In the genomic region with DNA sequence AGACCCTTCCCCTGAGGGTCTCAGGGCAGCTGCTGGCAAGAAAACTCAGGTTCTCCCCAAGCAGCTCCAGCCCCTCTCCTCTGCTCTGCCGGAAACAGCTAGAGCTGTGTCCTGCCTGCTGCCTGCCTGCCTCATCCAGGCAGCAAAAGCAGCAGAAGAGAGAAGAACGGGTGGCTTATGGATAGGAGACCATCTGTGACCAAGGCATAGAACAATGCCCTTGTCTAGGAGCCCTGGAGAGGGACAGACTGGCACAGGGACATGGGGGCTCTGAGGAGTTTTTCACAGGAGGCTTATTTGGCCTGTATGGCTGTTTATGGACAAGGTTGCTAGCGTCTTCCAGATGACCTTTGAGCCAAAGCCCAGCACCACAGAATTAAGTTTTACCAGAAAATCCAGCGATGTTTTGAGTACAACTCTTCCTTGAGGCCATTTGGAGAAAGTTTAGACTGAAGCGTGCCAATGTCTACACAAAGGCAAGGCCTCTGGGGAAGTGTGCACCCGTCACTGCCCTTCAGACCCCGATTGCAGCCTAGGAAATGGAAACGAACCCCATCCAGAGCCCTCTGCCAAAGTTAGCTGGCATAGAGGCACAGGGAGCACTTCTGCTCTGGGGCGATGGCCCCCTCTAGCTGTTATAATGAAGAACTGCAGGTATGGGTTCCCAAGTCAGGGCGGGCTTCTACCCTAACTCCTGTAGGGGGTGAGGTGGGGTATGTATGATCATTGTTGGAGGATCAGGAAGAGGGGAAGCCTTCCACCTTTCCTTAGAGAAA, we compare ENCODE assay signal across 1 mouse cellular context.
TF ChIP-seq lines count a peak whose summit lies in the region.

No protein-coding gene starts in this region.

TF ChIP-seq in MEL, 35 proteins besides CTCF, POLR2A, EP300 and RAD21:
- TF ChIP-seq UBTF (IDR thresholded peaks at IDR 0.05; ENCODE audit: borderline replicate concordance, insufficient read depth, low read depth, low read length) = no peak
- no peak for TF ChIP-seq GABPA (IDR thresholded peaks at IDR 0.05; ENCODE audit: low read depth, low read length)
- peak; percentile 50; the same call in 1 of the 2 replicates for TF ChIP-seq SIN3A (IDR thresholded peaks at IDR 0.05; ENCODE audit: low read length)
- peak; percentile 60 for TF ChIP-seq SMC3 (IDR thresholded peaks at IDR 0.05; ENCODE audit: low read depth, low read length)
- TF ChIP-seq E2F4 (IDR thresholded peaks at IDR 0.05; ENCODE audit: borderline replicate concordance, low read depth, low read length) = no peak
- TF ChIP-seq JUND (IDR thresholded peaks at IDR 0.05; ENCODE audit: low read depth, low read length) = no peak
- no peak for TF ChIP-seq KAT2A (conservative IDR thresholded peaks at IDR 0.05; ENCODE audit: low read depth, low read length)
- peak; percentile 63 for TF ChIP-seq ZC3H11A (IDR thresholded peaks at IDR 0.05; ENCODE audit: low read depth, low read length)
- no peak for TF ChIP-seq MEF2A (IDR thresholded peaks at IDR 0.05; ENCODE audit: extremely low read depth, insufficient replicate concordance, low read depth, low read length, poor library complexity, severe bottlenecking)
- no peak for TF ChIP-seq ELF1 (IDR thresholded peaks at IDR 0.05; ENCODE audit: low read depth, low read length)
- TF ChIP-seq USF1 (IDR thresholded peaks at IDR 0.05; ENCODE audit: low read depth, low read length) = no peak
- TF ChIP-seq MXI1 (IDR thresholded peaks at IDR 0.05; ENCODE audit: low read depth, low read length) = 0 out of 2 replicates have a peak, but pooled peaks have one; percentile 22
